Mouse (Mus musculus) 3T3-L1 (cell line): ENCODE measurements at regions not wholly inside any gene's neighbourhood (a gene's known extent, or its start where the extent isn't known, plus 50 kb on each side); places are given as distances from the start of the nearest gene placed in this dataset.
"Not testable (repeated sequence)": the region's sequence is repeated elsewhere in the genome, so short reads cannot be mapped to it uniquely, and the experiment has no call there.

Experiments
- DNase-seq: peaks from one replicate; pipeline ENCODE4 v3.0.0-alpha.2; 2015; ENCODE audit warnings: low read depth, low spot score

- not testable (repeated sequence) for DNase-seq
Observed at GRCm38 (mm10) chr16:21102033-21102432, 51.8 kb downstream of the Teddm3 start.

GRCm38 (mm10) chr16:21100126-21100525, 53.7 kb downstream of the Teddm3 start:
- DNase-seq = not testable (repeated sequence)

- no peak for DNase-seq
Observed at GRCm38 (mm10) chr16:21074779-21075148, 79.0 kb downstream of the Teddm3 start.

- DNase-seq = not testable (repeated sequence)
Observed at GRCm38 (mm10) chr16:21074082-21074778, 79.6 kb downstream of the Teddm3 start.

- DNase-seq = no peak
Observed at GRCm38 (mm10) chr16:21060211-21060610, 93.6 kb downstream of the Teddm3 start.

GRCm38 (mm10) chr16:21054772-21055171, 99.0 kb downstream of the Teddm3 start:
- DNase-seq = no peak

- not testable (repeated sequence) for DNase-seq
Observed at GRCm38 (mm10) chr16:21022087-21022486, 131.7 kb downstream of the Teddm3 start.

GRCm38 (mm10) chr16:21004871-21005270, 148.9 kb downstream of the Teddm3 start:
- DNase-seq = no peak

- DNase-seq = no peak
Observed at GRCm38 (mm10) chr16:21001126-21001525, 152.7 kb downstream of the Teddm3 start.

GRCm38 (mm10) chr16:20990524-20990923, 163.3 kb downstream of the Teddm3 start:
- DNase-seq = no peak

GRCm38 (mm10) chr16:20975406-20975805, 178.4 kb downstream of the Teddm3 start:
- DNase-seq = peak; percentile 37

- no peak for DNase-seq
Observed at GRCm38 (mm10) chr16:20972442-20972841, 181.4 kb downstream of the Teddm3 start.

GRCm38 (mm10) chr16:20958905-20959304, 194.9 kb downstream of the Teddm3 start:
- DNase-seq = no peak

- no peak for DNase-seq
Observed at GRCm38 (mm10) chr16:20936722-20937121, 202.4 kb upstream of the Thpo start.

GRCm38 (mm10) chr16:20934846-20935245, 200.5 kb upstream of the Thpo start:
- DNase-seq = not testable (repeated sequence)

- not testable (repeated sequence) for DNase-seq
Observed at GRCm38 (mm10) chr16:20930003-20930402, 195.7 kb upstream of the Thpo start.

- DNase-seq = not testable (repeated sequence)
Observed at GRCm38 (mm10) chr16:20925776-20926175, 191.5 kb upstream of the Thpo start.

- not testable (repeated sequence) for DNase-seq
Observed at GRCm38 (mm10) chr16:20910864-20911263, 176.6 kb upstream of the Thpo start.

- DNase-seq = not testable (repeated sequence)
Observed at GRCm38 (mm10) chr16:20908467-20909351, 174.4 kb upstream of the Thpo start.

GRCm38 (mm10) chr16:20895734-20896133, 161.4 kb upstream of the Thpo start:
- peak; percentile 67 for DNase-seq

- DNase-seq = no peak
Observed at GRCm38 (mm10) chr16:20871726-20872125, 137.4 kb upstream of the Thpo start.

- DNase-seq = no peak
Observed at GRCm38 (mm10) chr16:20866771-20867170, 132.5 kb upstream of the Thpo start.

GRCm38 (mm10) chr16:20861256-20861655, 126.9 kb upstream of the Thpo start:
- DNase-seq = no peak
